Mouse (Mus musculus) spleen, adult 2 months (tissue): ENCODE measurements around the gene Upb1. TPM values are rescaled to one million over a fixed set of nuclear protein-coding genes. Genes with fewer than 3 reads are reported as not detected.

ENCODE experiments used
- DNase-seq, 2 experiments: peaks; one replicate each; pipeline versions ENCODE4 v3.0.0 to v3.0.0-alpha.2; 2012 to 2021; ENCODE audit warnings: low spot score in 2 of 2, low read depth in 1 of 2
- H3K27ac ChIP-seq: fragments of 200-500 bp; 2 replicates; pipeline ENCODE4 v1.5.1; 2012; ENCODE audit warnings: low read length, inconsistent platforms; ENCODE audit not compliant: insufficient read depth
- H3K27me3 ChIP-seq: fragments of 200-500 bp; 2 replicates; pipeline ENCODE4 v1.6.1; 2012; ENCODE audit warnings: mild to moderate bottlenecking, moderate library complexity, low read length, inconsistent platforms; ENCODE audit not compliant: control insufficient read depth, insufficient read depth
- H3K36me3 ChIP-seq: fragments of 200-500 bp; 2 replicates; pipeline ENCODE4 v1.6.1; 2012; ENCODE audit warnings: mild to moderate bottlenecking, low read length, inconsistent platforms; ENCODE audit not compliant: control insufficient read depth, insufficient read depth
- H3K4me1 ChIP-seq: fragments of 200-500 bp; 2 replicates; pipeline ENCODE4 v1.6.1; 2011; ENCODE audit warnings: inconsistent platforms; ENCODE audit not compliant: control insufficient read depth, insufficient read depth, insufficient read length
- H3K4me3 ChIP-seq: fragments of 200-500 bp; 2 replicates; pipeline ENCODE4 v1.5.1; 2011; ENCODE audit warnings: mild to moderate bottlenecking, inconsistent platforms; ENCODE audit not compliant: insufficient read depth, insufficient read length; ENCODE audit errors: extremely low read depth
- CTCF ChIP-seq: fragments of 200-500 bp; IDR thresholded peaks from 2 replicates; pipeline ENCODE4 v1.5.1; 2011; ENCODE audit warnings: mild to moderate bottlenecking, inconsistent platforms; ENCODE audit not compliant: insufficient read depth, insufficient read length, insufficient replicate concordance; ENCODE audit errors: extremely low read depth
- POLR2A ChIP-seq: fragments of 200-500 bp; IDR thresholded peaks from 2 replicates; pipeline ENCODE4 v1.6.1; 2011; ENCODE audit warnings: low read depth, low read length, inconsistent platforms
- WGBS: fragments of 180-500 bp; shearing (Covaris S2); methylation state at CpG from one replicate; pipeline ENCODE4 v1.1.7; 2018; 5-methylcytosine and 5-hydroxymethylcytosine counted together
- polyA plus RNA-seq: library from polyadenylated mRNA; depleted of rRNA; stranded (reverse); fragments of >200 nt; gene quantifications from 2 replicates; pipeline ENCODE4 v1.2.3, GENCODE M21; 2012; rRNA removed

Upb1 gene
- polyA plus RNA-seq, 1 experiment = 0.74 TPM

- Histone ChIP-seq H3K27ac (no peak overlapping the region), H3K27me3 (no peaks in the 10 kb centered on the region), H3K4me1 (peaks cover 12% of the 10 kb centered on the region; the same call in 1 of the 2 replicates), H3K36me3 (no peaks in the 10 kb centered on the region), H3K4me3 (no peak overlapping the region)
- 33% methylated on average over 9 of the region's 9 CpGs for WGBS
- TF ChIP-seq CTCF (peak; percentile 75; the same call in 1 of the 2 replicates), POLR2A (no peak)
- peak; percentile 61 to 74 for DNase-seq
Measured at GRCm38 (mm10) chr10:75486086-75486979, 85.4 kb downstream of the Upb1 start.

- Histone ChIP-seq H3K27me3 (no peaks in the 10 kb centered on the region), H3K27ac (no peak overlapping the region), H3K4me1 (peaks cover 16% of the 10 kb centered on the region; the same call in 1 of the 2 replicates), H3K4me3 (no peak overlapping the region), H3K36me3 (no peaks in the 10 kb centered on the region)
- TF ChIP-seq POLR2A (no peak), CTCF (no peak)
- WGBS = 79% methylated on average over 3 of the region's 3 CpGs
- DNase-seq = no peak
Measured at GRCm38 (mm10) chr10:75487131-75487530, 86.2 kb downstream of the Upb1 start.

GRCm38 (mm10) chr10:75489522-75489921 is 88.6 kb downstream of the Upb1 start:
- H3K4me3 ChIP-seq = no peak overlapping the region
- no peaks in the 10 kb centered on the region for H3K36me3 ChIP-seq
- peaks cover 16% of the 10 kb centered on the region; the same call in 1 of the 2 replicates for H3K4me1 ChIP-seq
- no peak overlapping the region for H3K27ac ChIP-seq
- no peak for DNase-seq
- 68% methylated on average over 2 of the region's 2 CpGs for WGBS
- TF ChIP-seq POLR2A (no peak), CTCF (no peak)
- H3K27me3 ChIP-seq = no peaks in the 10 kb centered on the region

GRCm38 (mm10) chr10:75490731-75491130 is 89.8 kb downstream of the Upb1 start:
- Histone ChIP-seq H3K4me1 (peaks cover 10% of the 10 kb centered on the region; the same call in 1 of the 2 replicates), H3K27ac (no peak overlapping the region), H3K4me3 (no peak overlapping the region), H3K36me3 (no peaks in the 10 kb centered on the region), H3K27me3 (no peaks in the 10 kb centered on the region)
- no peak for TF ChIP-seq POLR2A
- no peak for TF ChIP-seq CTCF
- WGBS = 84% methylated on average over 2 of the region's 2 CpGs
- no peak for DNase-seq

Other genes with a start within 250 kb of the Upb1 start
- gene Specc1l, start 189.0 kb upstream of the Upb1 start, polyA plus RNA-seq = 16.7 and 17.7 TPM in 2 replicates
- gene Adora2a, start 84.2 kb upstream of the Upb1 start, polyA plus RNA-seq = 30.8 and 44.2 TPM in 2 replicates
- gene Snrpd3, start 116.4 kb downstream of the Upb1 start, polyA plus RNA-seq = 12.8 and 13.2 TPM in 2 replicates
- gene Gucd1, start 116.9 kb downstream of the Upb1 start, polyA plus RNA-seq = 87.2 and 96.1 TPM in 2 replicates
- 1.3 and 1.7 TPM in 2 replicates for gene Lrrc75b, start 159.2 kb downstream of the Upb1 start, polyA plus RNA-seq
- 15.5 and 19.1 TPM in 2 replicates for gene Ggt1, start 160.5 kb downstream of the Upb1 start, polyA plus RNA-seq
- gene Ggt5, start 188.2 kb downstream of the Upb1 start, polyA plus RNA-seq = 60.0 and 70.9 TPM in 2 replicates
- gene Susd2, start 242.9 kb downstream of the Upb1 start, polyA plus RNA-seq = 14.8 and 17.3 TPM in 2 replicates